9 mouse cellular contexts compared by ENCODE assay signal in genomic region chr9:78477021-78477551, GRCm38 (mm10). TPM values are rescaled to one million over a fixed set of nuclear protein-coding genes. Genes with fewer than 3 reads are reported as not detected.
DNase-seq lines count a peak whose midpoint lies in the region; ATAC-seq and TF ChIP-seq lines count a peak whose summit lies in the region.
"Had no signal": no experiment of that assay in that cellular context is flagged by ENCODE, and none has a peak within 500 bp of the region (broad histone marks: within the 10 kb centered on the region; RNA-seq: fewer than 3 reads in every experiment).

No protein-coding gene starts in this region.

- no peak overlapping the region for H3K27ac ChIP-seq in embryonic facial prominence, embryonic 11.5 days (replicated peaks; ENCODE audit: low read depth, low read length)
- H3K27ac ChIP-seq in midbrain, postnatal 0 days (ENCODE audit: low read depth, low read length): 0 out of 2 replicates have a peak overlapping the region, but pooled peaks have one; percentile 38

- no peak for ATAC-seq in embryonic facial prominence, embryonic 11.5 days (replicated peaks; ENCODE audit: insufficient number of reproducible peaks, low FRiP score, low TSS enrichment, low read depth)
- peak; percentile 16 for ATAC-seq in inflammation-experienced regulatory T-cells, adult 6 months
- no peak for ATAC-seq in midbrain, postnatal 0 days (ENCODE audit: low FRiP score)

- H3ac ChIP-seq in C2C12 (ENCODE audit: control insufficient read depth, insufficient read length, low read depth): no peak overlapping the region

- H3K9ac ChIP-seq in embryonic facial prominence, embryonic 11.5 days (replicated peaks; ENCODE audit: low read length): no peak overlapping the region
- H3K9ac ChIP-seq in midbrain, postnatal 0 days (replicated peaks; ENCODE audit: low read length, poor library complexity, severe bottlenecking): no peak overlapping the region

- H3K79me2 ChIP-seq in C2C12 (ENCODE audit: control insufficient read depth, insufficient read depth): peaks cover 38% of the 10 kb centered on the region

- no peak for TF ChIP-seq CTCF in C2C12 (IDR thresholded peaks at IDR 0.05; ENCODE audit: control insufficient read depth, insufficient read depth, insufficient read length)
- TF ChIP-seq CTCF in midbrain, postnatal 0 days (IDR thresholded peaks at IDR 0.05): peak; percentile 80

- H3K9me3 ChIP-seq in embryonic facial prominence, embryonic 11.5 days (replicated peaks; ENCODE audit: control insufficient read depth, low read length): no peaks in the 10 kb centered on the region
- no peaks in the 10 kb centered on the region for H3K9me3 ChIP-seq in midbrain, postnatal 0 days (ENCODE audit: low read length)
- H3K9me3 ChIP-seq: G1E had no signal

- no peak overlapping the region for H3K4me2 ChIP-seq in embryonic facial prominence, embryonic 11.5 days (ENCODE audit: low read depth, low read length)
- no peak overlapping the region for H3K4me2 ChIP-seq in midbrain, postnatal 0 days (ENCODE audit: low read depth, low read length, poor library complexity, severe bottlenecking)

- peaks cover 31% of the 10 kb centered on the region for H3K79me3 ChIP-seq in C2C12 (ENCODE audit: low read depth)

- no peaks in the 10 kb centered on the region for H3K4me1 ChIP-seq in embryonic facial prominence, embryonic 11.5 days (ENCODE audit: control insufficient read depth, insufficient read depth, low read length)
- no peaks in the 10 kb centered on the region for H3K4me1 ChIP-seq in midbrain, postnatal 0 days (ENCODE audit: insufficient read depth, low read length)

- no peaks in the 10 kb centered on the region for H3K27me3 ChIP-seq in C2C12 (ENCODE audit: control insufficient read depth, insufficient read depth, insufficient read length)
- H3K27me3 ChIP-seq in embryonic facial prominence, embryonic 11.5 days (ENCODE audit: control insufficient read depth, insufficient read depth, low read length): no peaks in the 10 kb centered on the region
- H3K27me3 ChIP-seq in midbrain, postnatal 0 days (ENCODE audit: insufficient read depth, low read length): no peaks in the 10 kb centered on the region

- H3K4me3 ChIP-seq in C2C12 (ENCODE audit: insufficient read depth, poor library complexity, severe bottlenecking): no peak overlapping the region
- no peak overlapping the region for H3K4me3 ChIP-seq in embryonic facial prominence, embryonic 11.5 days (ENCODE audit: low read depth, low read length)
- no peak overlapping the region for H3K4me3 ChIP-seq in midbrain, postnatal 0 days (ENCODE audit: low read depth, low read length)

- H3K36me3 ChIP-seq in C2C12 (ENCODE audit: control insufficient read depth, insufficient read depth): peaks cover 44% of the 10 kb centered on the region
- peaks cover 5% of the 10 kb centered on the region for H3K36me3 ChIP-seq in embryonic facial prominence, embryonic 11.5 days (replicated peaks; ENCODE audit: control insufficient read depth, insufficient read depth, low read depth, low read length)
- peaks cover 20% of the 10 kb centered on the region; the same call in 1 of the 2 replicates for H3K36me3 ChIP-seq in midbrain, postnatal 0 days (ENCODE audit: insufficient read depth, low read length)

- 4% methylated on average over 5 of the region's 5 CpGs for WGBS in embryonic facial prominence, embryonic 11.5 days
- WGBS in midbrain, postnatal 0 days: 5% methylated on average over 5 of the region's 5 CpGs

- peak; percentile 24 to 65 for DNase-seq in cerebellum, postnatal 10 days
- DNase-seq in cerebellum, adult 9-11 months: no peak
- DNase-seq in embryonic facial prominence, embryonic 11.5 days (ENCODE audit: low spot score): peak; percentile 75
- peak; percentile 79 for DNase-seq in midbrain, postnatal 0 days (ENCODE audit: low spot score)
- DNase-seq in spleen, postnatal 10 days (ENCODE audit: low spot score in 2 of 2): no peak
- no peak for DNase-seq in urinary bladder, postnatal 25 days (ENCODE audit: low spot score)

TF ChIP-seq in C2C12, 6 proteins besides CTCF, POLR2A, EP300 and RAD21:
- TF ChIP-seq MYOD1 (IDR thresholded peaks at IDR 0.05; ENCODE audit: control insufficient read depth, insufficient read length, low read depth) (no peak), USF1 (IDR thresholded peaks at IDR 0.05; ENCODE audit: low read depth) (peak; percentile 31)

RNA-seq across cellular contexts. Expression of gene Eef1a1, which starts 11.9 kb away (rescaled TPM):
- polyA plus RNA-seq in C2C12 (2012; fragmentation: generic; extraction: Trizol): 7,691 TPM
- 5,291 and 5,417 TPM in 2 replicates for polyA plus RNA-seq in embryonic facial prominence, embryonic 11.5 days (2014; fragmentation: Nextera tagmentation; extraction: Ambion mirVana)
- polyA plus RNA-seq in inflammation-experienced regulatory T-cells, adult 6 months (2017; shearing (Covaris generic)): over 10,000 TPM in 2 of 3 experiments, 1,000 to 10,000 TPM in 1; 7,660 to 11,983 (median 10,337) TPM
- 6,169 and 7,035 TPM in 2 replicates for total RNA-seq in midbrain, postnatal 0 days (2014; rRNA removed)
- 2,410 and 2,461 TPM in 2 replicates for polyA plus RNA-seq in midbrain, postnatal 0 days (2015; fragmentation: Nextera tagmentation; extraction: Ambion mirVana)

RNA-seq across cellular contexts. Expression of gene Gm17324, which starts 28.5 kb away (rescaled TPM):
- not detected for polyA plus RNA-seq in C2C12 (2012; fragmentation: generic; extraction: Trizol)
- polyA plus RNA-seq in embryonic facial prominence, embryonic 11.5 days (2014; fragmentation: Nextera tagmentation; extraction: Ambion mirVana): 0.32 and 0.70 TPM in 2 replicates
- polyA plus RNA-seq in inflammation-experienced regulatory T-cells, adult 6 months (2017; shearing (Covaris generic)): under 1 TPM in 1 of 3 experiments, not detected in 2; 0.40 TPM
- 0.47 and 5.4 TPM in 2 replicates for total RNA-seq in midbrain, postnatal 0 days (2014; rRNA removed)
- 3.7 and 4.1 TPM in 2 replicates for polyA plus RNA-seq in midbrain, postnatal 0 days (2015; fragmentation: Nextera tagmentation; extraction: Ambion mirVana)
- total RNA-seq: G1E had no signal

RNA-seq across cellular contexts. Expression of gene Mto1, which starts 29.1 kb away (rescaled TPM):
- 11.2 TPM for polyA plus RNA-seq in C2C12 (2012; fragmentation: generic; extraction: Trizol)
- polyA plus RNA-seq in embryonic facial prominence, embryonic 11.5 days (2014; fragmentation: Nextera tagmentation; extraction: Ambion mirVana): 21.4 and 24.7 TPM in 2 replicates
- polyA plus RNA-seq in inflammation-experienced regulatory T-cells, adult 6 months (2017; shearing (Covaris generic)): 10 to 100 TPM; 12.8 to 19.9 (median 16.0) TPM
- total RNA-seq in midbrain, postnatal 0 days (2014; rRNA removed): 27.1 and 27.5 TPM in 2 replicates
- polyA plus RNA-seq in midbrain, postnatal 0 days (2015; fragmentation: Nextera tagmentation; extraction: Ambion mirVana): 18.5 and 18.7 TPM in 2 replicates

RNA-seq across cellular contexts. Expression of gene Cgas, which starts 34.0 kb away (rescaled TPM):
- polyA plus RNA-seq in C2C12 (2012; fragmentation: generic; extraction: Trizol): 1.8 TPM
- polyA plus RNA-seq in embryonic facial prominence, embryonic 11.5 days (2014; fragmentation: Nextera tagmentation; extraction: Ambion mirVana): 0.84 and 0.92 TPM in 2 replicates
- 1 to 10 TPM; 2.4 to 4.1 (median 2.5) TPM for polyA plus RNA-seq in inflammation-experienced regulatory T-cells, adult 6 months (2017; shearing (Covaris generic))
- total RNA-seq in midbrain, postnatal 0 days (2014; rRNA removed): 0.55 and 0.71 TPM in 2 replicates
- 0.56 and 0.74 TPM in 2 replicates for polyA plus RNA-seq in midbrain, postnatal 0 days (2015; fragmentation: Nextera tagmentation; extraction: Ambion mirVana)

Comparison
In these comparisons a context has a peak if more than half of its experiments do, and no peak if none do; other contexts are left out.
1. DNase-seq: peak in cerebellum, postnatal 10 days (2 of 2), embryonic facial prominence, embryonic 11.5 days (single experiment) and midbrain, postnatal 0 days (single experiment); none in cerebellum, adult 9-11 months (single experiment), spleen, postnatal 10 days (0 of 2) and urinary bladder, postnatal 25 days (single experiment).